Mouse (Mus musculus): ENCODE data around the gene Serpine1.
A peak's percentile ranks its signal among the peaks of the same experiment; 100 is the strongest.
"Not testable (repeated sequence)": the region's sequence is repeated elsewhere in the genome, so short reads cannot be mapped to it uniquely, and the experiment has no call there.

Gene Serpine1

DNA sequence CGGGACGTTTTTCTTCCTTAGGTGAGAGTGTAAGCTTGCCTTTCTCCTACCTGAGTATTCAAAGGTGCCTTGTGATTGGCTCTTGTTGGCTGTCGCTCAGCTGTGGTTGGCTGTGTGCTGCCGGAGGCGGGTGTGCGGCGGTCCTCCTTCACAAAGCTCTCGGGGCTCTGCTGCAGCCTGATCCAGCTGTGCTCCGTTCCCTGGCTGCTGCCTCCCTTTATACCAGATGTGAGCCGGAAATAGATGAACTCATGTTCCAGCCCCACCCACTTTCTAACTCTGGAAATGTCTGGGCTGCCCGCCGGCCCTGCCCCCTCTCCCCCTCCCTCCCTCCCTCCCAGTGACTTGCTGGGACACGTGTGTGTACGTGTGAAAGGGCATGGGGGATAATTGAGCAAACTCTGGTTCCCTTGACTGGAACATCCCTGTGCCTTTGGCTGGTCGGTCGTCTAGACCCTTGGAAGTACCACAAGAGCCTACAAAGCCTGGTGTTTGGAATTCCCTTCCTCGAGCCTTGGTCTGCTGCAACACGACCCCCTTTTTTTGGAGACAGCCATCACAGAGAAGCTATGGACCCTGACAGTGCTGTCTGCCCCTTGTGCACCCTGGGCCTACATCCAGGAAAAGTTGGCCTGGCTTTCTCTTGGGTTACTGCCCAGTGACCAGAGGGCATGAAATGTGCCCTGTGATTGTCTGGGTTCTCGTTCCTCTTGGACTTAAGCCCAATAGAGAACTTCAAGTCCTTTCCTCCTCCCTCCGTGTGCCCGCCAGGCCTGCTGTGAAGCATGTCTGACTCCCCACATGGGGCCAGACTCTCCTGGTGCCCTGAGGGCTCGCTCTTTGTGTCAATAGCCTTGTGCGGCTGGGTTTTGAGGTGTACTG lies at the start of gene Serpine1:
Gene Serpine1 (minus strand): TSS at position 190 of the 882 bp plus-strand sequence.
- peak; percentile 68 to 88 for DNase-seq (ENCODE audit: low spot score in 2 of 2)

DNA sequence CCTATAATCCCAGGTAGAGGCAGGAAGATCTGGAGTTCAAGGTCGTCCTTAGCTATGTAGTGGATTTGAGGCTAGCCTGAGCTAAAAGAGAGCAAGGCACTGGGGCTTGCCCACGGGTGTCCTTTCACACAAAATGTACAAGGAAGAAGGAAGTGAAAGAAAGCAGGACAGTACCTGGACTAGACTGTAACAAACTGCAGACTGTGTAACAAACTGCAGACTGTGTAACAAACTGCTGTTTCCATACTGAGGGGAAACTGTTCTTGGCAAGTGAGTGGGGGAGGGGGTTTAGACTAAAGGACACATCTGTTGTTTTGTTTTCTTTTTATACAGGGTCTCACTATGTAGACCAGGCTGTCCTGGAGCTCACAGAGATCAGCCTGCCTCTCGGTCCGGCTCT lies 49.2 kb upstream of the Serpine1 start:
- no peak for DNase-seq (ENCODE audit: low spot score in 2 of 2)

DNA sequence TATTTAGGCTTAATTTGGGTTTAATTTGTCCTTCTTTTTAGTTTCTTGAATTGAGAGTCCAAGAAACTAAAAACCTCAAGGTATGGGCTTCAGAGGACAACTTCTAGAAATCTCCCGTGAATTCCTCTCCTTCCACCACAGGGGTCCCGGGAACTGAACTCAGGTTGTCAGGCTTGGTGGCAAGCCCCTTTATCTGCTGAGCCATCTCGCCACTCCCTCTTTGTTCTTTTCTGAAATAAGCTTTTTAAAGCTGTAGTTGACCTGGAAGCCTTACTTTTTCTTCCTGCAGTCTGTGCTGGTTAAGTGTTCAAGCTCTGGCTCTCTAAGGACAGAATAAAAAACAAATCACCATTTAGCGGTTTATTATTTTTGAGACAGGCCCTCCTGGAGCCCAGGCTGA lies 46.8 kb upstream of the Serpine1 start:
- DNase-seq (ENCODE audit: low spot score in 2 of 2) = no peak

DNA sequence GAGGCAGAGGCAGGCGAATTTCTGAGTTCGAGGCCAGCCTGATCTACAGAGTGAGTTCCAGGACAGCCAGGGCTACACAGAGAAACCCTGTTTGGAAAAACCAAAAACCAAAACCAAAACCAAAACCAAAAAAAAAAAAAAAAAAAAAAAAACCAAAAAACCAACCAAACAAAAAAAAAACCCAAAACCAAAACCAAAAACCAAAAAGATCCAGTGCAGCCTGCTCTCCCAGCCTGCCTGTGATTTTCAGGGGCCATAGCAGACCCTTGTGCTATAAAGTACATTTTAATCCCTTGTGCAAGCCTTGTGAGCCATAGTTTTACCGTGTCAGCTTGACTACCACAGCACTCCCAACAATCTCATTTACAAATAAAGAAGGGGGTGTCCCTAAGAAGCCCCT lies 45.9 kb upstream of the Serpine1 start:
- not testable (repeated sequence) for DNase-seq (ENCODE audit: low spot score in 2 of 2)

DNA sequence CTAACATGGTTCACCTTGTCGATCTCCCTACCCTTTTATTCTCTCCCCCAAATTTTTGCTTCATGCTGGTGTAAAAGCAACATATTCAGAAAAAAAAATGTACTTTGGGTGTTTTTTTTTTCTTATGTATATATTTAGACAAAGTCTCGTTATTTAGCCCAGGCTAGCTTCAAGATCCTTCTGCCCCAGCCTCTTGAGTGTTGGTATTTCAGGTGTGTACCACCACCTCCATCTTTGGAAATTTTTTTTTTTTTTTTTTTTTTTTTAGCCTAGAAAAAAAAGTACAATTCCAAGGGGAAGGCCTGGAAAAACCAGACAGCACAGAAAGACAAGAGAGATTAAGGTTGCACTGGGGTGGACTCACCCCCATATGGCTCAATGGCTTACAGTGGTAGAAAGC lies 44.9 kb upstream of the Serpine1 start:
- no peak for DNase-seq (ENCODE audit: low spot score in 2 of 2)

DNA sequence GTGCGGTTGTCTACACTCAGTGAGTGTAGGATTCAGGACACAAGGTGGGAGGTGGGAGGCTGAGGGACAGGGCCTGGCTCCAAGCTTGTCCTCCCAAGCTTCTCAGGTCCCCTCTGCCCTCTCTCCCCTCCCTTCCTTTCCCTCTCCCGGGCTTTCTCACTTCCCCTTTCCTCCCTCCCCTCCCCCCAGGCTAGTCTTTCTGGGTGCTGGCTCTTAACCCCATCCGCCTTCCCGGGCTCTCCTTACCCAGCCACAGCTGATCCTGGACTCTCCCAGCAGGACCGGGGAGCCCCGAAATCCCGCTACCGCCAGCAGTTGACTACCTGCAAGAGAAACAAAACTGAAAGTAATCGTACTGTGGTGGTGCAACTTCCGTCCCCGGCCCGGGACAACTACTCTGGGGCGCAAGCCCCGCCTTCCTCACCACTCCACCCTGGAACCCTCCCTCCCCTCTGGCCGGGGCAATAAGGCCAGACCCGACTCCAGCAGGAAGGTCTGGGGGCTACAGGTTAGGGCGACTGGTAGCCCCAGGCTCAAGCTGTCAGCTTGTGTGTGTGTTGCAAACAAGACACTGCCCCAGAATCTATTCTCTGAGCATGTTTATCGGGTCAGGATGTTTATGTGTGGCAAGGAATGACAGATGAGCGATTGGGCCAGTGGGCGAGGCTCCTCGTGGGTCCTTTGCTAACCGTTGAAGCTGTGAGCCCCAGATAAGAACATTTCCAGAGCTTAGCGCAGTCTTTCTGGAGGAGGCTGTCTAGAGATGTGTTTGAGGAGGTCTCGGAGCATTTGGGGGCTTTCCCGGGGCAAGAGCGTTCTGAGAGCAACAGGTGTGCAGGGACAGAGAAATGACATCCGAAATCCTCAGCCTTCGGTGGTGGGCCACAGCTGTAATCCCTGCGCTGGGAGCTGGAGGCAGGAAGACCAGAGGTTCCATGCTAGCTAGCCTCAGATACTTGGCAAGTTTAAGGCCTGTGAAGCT lies 44.1 kb upstream of the Serpine1 start, which contains the start of gene Trim56:
Gene Trim56 (minus strand): TSS at position 344 of the 982 bp plus-strand sequence.
- DNase-seq (ENCODE audit: low spot score in 2 of 2) = peak; percentile 73 to 86

DNA sequence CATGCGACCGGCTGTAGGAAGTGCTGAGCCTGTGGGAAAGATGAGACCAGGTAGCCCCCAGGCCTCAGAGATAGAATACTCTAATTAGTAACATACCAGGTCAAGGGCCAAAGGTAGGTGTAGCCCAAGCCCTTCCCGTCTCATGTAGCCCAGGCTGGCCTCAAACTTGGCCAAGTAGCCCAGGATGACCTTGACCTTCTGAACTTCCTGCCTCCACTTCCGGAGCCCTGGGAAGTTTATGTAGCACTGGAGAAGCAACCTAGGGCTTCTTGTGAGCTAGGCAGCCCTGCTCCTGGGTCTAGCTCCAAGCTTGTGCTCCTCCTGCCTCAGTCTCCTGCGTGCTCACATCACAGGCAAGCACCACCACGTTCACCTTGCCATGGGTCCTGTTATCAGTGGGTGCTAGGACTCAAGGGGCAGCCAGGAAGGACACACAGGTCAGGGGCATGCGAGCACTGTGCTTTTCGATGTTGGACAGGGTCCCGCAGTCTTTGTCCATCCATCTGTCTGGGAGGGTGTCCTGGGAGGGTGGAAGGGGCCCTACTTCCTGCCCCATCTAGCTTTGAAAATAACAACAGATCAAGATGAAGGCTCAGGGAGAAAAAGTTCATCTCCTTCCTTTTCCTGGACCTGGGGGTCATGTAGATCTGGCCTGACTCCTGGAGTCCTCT lies 43.0 kb upstream of the Serpine1 start:
- no peak for DNase-seq (ENCODE audit: low spot score in 2 of 2)

DNA sequence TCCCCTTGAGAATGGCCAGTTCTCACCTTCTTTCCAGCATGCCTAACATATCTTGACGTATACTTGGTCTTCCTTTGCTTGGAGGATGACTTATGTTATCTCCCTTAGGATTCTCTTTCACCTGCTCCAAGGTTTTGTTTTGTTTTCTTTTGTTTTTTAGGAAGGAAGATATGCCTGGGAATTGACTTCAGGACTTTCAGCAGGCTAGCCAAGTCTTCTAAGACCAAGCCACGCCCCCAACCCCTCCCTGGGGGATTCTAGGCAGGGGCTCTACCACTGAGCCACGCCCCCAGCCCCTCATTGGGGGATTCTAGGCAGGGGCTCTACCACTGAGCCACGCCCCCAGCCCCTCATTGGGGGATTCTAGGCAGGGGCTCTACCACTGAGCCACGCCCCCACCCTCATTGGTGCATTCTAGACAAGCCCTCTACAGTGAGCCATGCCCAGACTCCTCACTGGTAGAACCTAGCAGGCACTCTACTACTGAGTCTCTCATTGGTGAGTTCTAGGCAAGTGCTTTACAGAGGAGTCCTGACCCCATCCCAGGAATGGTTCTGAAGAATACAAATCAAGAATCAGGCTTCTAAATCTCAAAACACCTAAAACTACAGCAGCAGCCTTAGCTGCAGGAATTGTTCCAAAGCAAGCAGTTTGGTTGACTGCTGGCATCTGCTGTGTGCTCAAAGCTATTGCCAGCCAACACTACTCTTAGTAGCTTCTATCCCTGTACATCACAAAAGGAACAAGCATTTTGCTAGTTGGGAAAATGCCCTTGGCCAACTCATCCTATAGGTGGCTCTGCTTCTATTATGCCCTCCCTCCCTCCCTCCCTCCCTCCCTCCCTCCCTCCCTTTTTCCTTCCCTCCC lies 39.7 kb upstream of the Serpine1 start:
- DNase-seq (ENCODE audit: low spot score in 2 of 2) = no peak

DNA sequence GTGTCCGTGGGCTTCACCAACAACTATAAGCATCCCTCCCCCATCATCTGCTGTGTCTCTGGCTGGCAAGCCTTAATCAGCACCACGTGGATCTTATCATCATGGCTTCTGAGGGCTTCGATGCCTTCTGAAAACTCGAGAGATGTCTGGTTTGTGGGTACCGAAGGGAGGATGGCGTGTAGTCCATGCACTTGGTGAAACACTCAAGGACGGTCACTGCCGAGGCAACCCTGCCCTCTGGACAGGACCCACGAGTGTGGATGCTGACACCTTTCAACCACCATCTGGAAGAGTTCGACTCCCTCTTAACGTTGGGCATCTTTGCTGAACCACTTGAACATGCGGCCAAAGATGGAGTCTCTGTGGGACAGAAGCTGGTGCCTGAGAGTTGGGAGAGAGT lies 38.8 kb upstream of the Serpine1 start:
- DNase-seq (ENCODE audit: low spot score in 2 of 2) = no peak

DNA sequence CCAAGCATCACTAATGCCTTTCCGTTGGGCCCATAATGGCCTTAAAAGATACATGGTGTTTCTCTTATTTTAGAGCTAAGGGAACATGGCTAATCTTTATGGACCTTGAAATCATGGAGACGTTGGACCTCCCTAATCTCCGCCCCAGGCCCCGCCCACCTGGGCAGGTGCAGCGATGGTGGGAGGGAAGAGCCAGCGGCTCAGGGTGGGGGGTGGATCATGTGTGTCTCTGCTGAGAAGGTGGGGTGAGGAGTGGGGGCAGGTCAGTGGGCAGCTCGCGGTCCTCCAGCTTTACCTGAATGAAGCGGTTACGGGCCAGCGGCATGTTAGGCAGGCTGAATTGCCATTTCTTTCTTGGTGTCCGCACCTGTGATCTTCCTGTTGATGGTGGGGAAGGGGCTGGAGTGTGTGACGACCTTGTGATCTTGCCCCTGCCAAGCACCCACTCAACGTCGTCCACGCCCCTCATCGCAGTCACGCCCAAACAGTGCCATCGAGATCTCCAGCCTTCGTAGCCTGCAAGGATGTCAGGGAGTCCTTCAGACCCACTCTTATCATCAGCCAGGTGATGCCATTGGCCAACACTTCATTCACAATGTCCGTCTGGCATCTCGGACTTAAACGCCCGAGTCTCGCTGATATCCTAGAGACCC lies 38.0 kb upstream of the Serpine1 start:
- DNase-seq (ENCODE audit: low spot score in 2 of 2) = no peak

DNA sequence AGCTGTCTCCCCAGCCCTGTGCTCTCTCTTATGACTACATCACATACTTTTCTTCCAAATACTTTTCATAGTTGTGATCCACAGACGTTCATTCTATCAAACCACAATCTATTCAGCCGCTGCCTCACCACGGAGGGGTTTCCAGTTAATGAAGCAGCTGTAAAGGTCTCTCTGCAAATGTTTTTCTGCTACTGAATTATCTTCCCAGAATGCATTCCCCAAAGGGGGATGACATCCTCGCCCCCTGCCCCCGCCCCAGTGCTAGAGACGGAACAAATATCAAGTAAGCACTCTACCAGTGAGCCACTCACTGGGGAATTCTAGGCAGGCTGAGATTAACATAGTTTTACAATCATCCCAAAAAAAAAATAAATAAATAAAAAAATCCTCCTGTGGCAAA lies 36.0 kb upstream of the Serpine1 start:
- no peak for DNase-seq (ENCODE audit: low spot score in 2 of 2)

DNA sequence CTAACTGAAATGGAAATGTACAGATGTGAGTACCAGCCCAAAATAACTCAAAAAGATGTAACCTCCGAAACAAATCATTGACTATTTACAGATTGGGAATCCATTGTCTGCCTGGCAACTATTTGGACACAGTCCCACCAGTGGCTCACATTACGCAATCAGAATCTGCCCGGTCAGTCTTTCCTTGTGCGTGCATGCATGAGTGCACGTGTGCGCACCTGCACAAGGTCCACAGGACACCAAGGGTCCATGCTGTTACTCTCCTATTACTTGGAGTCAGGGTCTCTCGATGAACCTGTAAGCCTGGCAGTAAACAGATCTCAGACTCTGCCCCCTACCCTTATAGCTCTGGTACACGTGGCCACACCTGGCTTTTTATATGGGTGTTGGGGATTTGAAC lies 35.6 kb upstream of the Serpine1 start:
- no peak for DNase-seq (ENCODE audit: low spot score in 2 of 2)

DNA sequence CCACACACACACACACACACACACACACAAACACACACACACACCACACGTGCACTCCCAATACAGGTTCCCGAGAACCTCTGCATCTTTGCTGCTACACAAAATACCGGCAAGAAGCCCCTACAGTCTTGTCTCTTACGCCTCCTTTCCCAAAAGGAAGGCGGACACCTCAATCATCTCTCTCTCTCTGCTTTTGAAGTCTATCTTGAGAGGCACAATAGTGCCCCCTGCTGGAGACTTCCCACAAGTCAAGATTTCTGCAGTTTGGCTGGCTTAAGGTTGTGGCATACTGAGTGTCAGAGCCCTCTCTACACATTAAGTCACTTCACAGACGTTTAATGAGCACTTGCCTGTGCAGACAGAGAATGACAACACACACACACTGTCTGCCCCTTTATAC lies 35.0 kb upstream of the Serpine1 start:
- peak; percentile 71 to 79 for DNase-seq (ENCODE audit: low spot score in 2 of 2)

DNA sequence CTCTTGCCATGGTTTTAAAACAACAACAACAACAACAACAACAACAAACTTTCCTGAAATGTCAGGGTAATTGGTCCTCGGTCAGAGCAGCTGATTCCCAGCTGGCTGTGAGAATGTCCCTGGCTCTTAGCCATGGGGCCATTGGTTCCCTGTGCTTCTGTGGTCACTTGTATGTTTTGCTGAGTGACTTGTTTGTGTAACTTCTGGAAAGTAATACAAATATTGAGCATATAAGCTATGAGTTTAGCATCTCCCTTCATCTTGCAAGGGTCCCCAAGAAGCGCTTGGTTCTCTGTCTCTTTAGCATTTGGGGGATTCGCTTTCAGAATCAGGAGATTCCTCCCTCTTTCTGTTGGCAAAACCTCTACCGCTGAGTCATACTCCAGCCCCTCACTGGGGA lies 34.4 kb upstream of the Serpine1 start:
- no peak for DNase-seq (ENCODE audit: low spot score in 2 of 2)

DNA sequence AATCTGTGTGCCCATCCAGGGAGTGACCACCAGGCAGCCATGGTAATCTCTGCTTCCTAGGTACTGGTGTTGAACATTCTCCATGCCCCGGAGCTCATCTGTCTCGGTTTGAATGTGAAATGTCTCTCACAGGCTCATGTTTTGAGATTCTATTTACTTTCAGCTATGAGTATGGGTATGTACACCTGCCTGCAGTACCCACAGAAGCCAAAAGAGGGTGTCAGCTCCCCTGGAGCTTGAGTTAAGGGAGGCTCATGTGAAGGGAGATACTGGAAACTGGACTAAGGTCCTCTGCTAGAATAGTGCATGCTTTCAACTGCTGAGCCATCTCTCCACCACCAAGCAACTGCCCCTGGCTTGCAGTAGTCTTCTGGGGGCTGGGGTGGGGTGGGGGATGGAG lies 31.9 kb upstream of the Serpine1 start:
- DNase-seq (ENCODE audit: low spot score in 2 of 2) = no peak

DNA sequence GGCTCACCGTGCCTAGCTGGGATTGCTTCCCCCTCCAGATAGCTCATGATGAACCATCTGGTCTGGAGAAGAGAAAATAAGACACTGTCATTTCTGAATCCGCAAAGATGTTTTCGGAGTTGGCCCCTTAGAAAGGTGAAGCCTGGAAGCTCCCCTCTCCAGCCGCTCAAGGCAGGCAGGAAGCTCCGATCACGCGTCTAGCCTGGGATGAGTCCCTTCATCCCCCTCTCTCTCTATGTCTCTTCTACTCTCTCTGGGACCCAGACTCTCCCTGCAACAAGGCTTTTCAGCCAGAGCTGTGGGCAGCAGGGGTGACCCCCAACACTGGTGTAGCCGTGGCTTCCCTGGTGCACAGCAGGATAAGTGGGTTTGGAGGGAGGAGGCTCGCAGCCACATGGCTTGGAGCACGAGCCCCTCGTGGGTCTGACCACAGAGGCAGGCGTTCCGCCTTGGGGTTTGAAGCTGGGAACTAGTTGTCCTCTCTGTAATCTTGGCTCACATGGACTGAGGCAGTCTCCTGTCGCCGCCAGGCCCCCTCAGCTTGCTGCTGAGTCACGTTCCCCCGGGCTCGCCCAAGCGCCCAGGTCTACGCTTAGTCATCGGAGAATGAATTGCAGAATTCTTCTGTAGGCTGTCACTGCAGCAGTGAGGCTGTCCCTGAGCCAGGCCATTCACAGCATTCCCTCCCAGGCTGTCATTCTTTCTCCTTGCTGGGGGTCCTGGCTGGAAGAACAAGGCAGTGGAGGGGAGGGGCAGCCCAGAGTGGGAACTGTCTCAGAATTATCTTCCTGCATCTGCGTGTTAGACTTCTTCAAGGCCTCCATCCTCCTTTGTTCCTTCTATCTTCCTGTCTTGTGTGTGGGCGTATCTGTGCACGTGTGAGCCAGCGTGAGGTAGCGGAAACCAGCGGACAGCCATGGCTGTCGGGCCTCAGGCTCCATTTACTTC lies 30.8 kb upstream of the Serpine1 start:
- DNase-seq (ENCODE audit: low spot score in 2 of 2) = peak; percentile 38 to 63

DNA sequence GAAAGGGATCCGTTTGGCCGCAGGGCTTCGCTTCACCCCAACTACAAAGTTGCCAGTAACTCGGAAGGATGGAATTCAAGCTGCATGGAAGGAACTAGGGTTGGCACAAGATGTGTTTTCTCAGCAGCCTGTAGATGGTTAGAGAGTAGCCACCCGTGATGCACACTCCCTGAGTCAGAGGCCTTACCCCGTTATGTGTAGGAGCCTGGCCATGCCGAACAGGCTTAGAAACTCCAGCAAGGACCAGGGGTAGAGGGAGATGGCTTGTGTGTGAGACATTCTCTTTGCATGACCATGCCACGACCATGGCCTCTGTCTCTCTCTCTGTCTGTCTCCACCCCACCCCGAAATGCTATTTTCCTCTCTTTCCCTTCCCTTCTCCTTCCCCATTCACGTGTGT lies 30.0 kb upstream of the Serpine1 start:
- DNase-seq (ENCODE audit: low spot score in 2 of 2) = no peak

DNA sequence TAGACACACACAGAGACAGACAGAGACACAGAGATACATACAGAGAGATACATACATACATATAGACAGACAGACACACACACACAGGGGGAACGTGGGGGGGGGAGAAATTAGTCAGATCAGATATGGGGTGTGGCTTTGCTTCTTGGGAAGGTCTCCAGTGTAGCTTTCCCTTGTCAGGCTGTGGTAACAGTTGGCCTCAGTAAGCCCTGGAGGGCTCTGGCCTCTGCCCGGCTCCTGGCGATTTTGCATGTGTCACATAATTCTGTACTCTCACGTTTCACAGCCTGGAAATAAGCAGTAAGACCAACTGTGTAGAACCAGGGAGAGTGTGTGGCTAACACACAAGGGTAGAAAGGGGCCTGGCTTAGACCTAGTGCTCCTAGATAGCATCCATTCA lies 28.6 kb upstream of the Serpine1 start:
- DNase-seq (ENCODE audit: low spot score in 2 of 2) = no peak

DNA sequence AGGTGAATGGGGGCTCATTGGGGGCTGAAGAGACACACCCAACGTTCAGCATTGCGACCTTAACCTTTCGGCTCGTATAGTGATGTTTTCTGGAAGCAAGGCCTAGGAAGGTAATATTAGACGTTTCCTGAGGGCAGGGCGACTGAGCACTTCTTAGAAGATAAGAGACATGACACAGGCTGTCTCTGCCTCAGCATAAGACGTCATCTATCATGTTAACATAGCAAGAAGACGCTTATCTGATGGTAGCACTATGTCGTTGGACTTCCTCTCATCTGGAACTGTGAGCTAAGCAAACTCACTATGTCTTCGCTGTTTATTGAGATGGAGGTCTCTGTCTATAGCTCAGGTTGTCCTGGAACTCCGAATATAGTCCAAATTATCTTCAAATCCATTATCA lies 26.4 kb upstream of the Serpine1 start:
- DNase-seq (ENCODE audit: low spot score in 2 of 2) = no peak
